Mouse (Mus musculus): ENCODE measurements around the gene Wnt9b. TPM values are rescaled to one million over a fixed set of nuclear protein-coding genes. Genes with fewer than 3 reads are reported as not detected.
A peak's percentile ranks its signal among the peaks of the same experiment; 100 is the strongest.

Gene Wnt9b
- polyA plus RNA-seq, 1 experiment from 2014 or later: 0.10 TPM

DNA sequence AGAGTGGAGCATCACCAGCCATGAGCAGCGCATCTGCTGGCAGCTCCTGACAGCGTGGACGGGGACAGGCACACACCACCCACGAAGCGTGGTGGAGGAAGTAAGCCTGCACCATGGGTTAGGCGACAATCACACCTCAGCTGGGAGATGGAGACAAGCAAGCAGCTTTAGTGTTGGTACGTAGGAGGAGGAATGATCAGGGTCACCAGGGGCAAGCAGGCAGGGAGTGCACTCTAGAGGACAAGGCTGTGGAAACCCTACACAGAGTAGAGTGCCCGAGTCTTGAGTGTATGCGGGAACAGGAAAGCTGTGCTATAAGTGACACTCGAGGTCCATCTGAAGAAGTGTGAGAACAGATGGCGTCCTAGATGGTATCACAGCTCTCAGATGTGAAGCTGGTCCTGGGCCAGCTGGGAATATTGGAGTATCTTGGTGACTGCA is 25.3 kb downstream of the Wnt9b start:
- Histone ChIP-seq H3K9ac (replicated peaks) (no peak overlapping the region), H3K4me3 (no peak overlapping the region), H3K9me3 (no peaks in the 10 kb centered on the region), H3K4me1 (peaks cover 17% of the 10 kb centered on the region), H3K36me3 (no peaks in the 10 kb centered on the region), H3K27ac (replicated peaks) (no peak overlapping the region), H3K27me3 (no peaks in the 10 kb centered on the region), H3K4me2 (replicated peaks) (no peak overlapping the region)
- ATAC-seq (replicated peaks): no peak
- 65% methylated on average over 11 of the region's 11 CpGs for WGBS

DNA sequence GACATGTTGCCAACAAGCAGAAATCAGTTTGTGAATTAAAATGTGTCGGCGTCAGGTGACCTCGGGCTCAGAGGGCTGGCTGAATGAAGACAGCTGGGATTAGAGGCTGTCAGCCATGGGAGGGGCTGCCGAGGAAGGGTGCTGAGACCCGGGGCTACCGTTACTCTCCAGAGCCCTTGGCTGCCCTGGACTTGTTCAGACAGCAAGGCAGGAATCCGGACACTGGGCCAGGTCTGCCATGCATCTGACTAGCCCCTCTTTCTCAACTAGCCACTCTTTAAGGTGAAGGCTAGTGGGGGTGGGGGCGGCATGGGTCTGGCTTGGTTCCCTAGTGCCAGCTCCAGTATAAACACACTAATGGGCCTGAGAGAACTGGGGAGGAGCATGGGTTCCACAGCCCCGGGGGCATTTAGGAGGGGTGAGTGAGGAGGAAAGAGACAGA is 27.6 kb downstream of the Wnt9b start:
- 19% methylated on average over 9 of the region's 9 CpGs for WGBS
- H3K9ac ChIP-seq (replicated peaks): no peak overlapping the region
- no peak overlapping the region for H3K4me3 ChIP-seq
- H3K4me1 ChIP-seq: peaks cover 17% of the 10 kb centered on the region
- no peaks in the 10 kb centered on the region for H3K36me3 ChIP-seq
- no peaks in the 10 kb centered on the region for H3K27me3 ChIP-seq
- H3K4me2 ChIP-seq (replicated peaks): peak overlapping the region; percentile 32
- peak; percentile 66 for ATAC-seq (replicated peaks)
- peak overlapping the region; percentile 27; the same call in 1 of the 2 replicates for H3K27ac ChIP-seq (replicated peaks)
- no peaks in the 10 kb centered on the region for H3K9me3 ChIP-seq

DNA sequence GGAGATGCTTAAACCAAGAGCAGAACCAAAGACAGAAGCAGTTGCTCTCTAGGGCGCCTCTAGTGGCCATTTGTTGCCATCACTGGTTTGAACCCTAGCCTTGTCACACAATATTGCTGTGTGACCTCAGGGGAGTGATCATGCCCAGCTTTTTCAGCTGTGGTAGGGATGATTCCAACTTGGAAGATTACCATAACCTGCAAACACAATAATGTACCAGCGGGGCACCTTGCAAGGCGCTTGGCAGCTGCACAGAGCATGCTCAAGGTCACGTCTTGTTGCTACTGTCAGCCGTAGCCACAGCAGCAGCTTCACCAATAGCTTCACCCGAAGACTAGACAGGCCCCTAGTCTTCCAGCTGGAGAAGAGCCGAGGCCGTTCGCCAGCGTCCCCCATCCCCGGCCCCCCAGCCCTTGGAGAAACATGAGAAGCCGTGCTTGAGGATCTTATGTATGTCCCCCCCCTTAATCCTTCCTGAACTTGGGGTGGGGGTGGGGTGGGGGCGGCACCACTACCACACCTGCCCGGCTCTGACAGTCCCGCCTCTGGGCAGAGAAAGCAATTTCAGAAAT is 28.1 kb downstream of the Wnt9b start:
- H3K27ac ChIP-seq (replicated peaks): peak overlapping the region; percentile 27; the same call in 1 of the 2 replicates
- WGBS: 22% methylated on average over 15 of the region's 15 CpGs
- H3K27me3 ChIP-seq: no peaks in the 10 kb centered on the region
- no peaks in the 10 kb centered on the region for H3K9me3 ChIP-seq
- no peak overlapping the region for H3K9ac ChIP-seq (replicated peaks)
- peaks cover 17% of the 10 kb centered on the region for H3K4me1 ChIP-seq
- peak overlapping the region; percentile 10 for H3K4me3 ChIP-seq
- no peaks in the 10 kb centered on the region for H3K36me3 ChIP-seq
- peak; percentile 72 for ATAC-seq (replicated peaks)
- H3K4me2 ChIP-seq (replicated peaks): peak overlapping the region; percentile 32

DNA sequence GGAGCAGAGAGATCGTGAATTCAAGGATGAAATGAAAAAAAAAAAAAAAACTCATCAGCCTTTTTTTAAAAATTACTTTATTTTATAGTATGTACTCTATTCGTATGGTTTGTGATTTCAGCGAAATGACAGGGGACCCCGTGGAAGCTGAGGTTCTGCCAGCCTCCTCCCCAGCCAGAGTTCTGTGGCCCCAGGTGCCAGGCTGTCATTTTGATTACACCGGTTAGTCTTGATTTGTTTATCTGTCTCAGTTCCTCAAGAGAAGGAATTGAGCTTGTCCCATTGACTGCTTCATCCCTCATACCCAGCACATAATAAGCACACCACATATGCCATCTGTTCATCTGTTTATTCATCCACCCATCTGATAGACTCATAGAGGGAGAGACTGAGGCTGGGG is 30.2 kb downstream of the Wnt9b start:
- no peaks in the 10 kb centered on the region for H3K36me3 ChIP-seq
- no peak overlapping the region for H3K27ac ChIP-seq (replicated peaks)
- H3K27me3 ChIP-seq: no peaks in the 10 kb centered on the region
- WGBS: 71% methylated on average over 5 of the region's 5 CpGs
- H3K4me1 ChIP-seq: peaks cover 17% of the 10 kb centered on the region
- no peaks in the 10 kb centered on the region for H3K9me3 ChIP-seq
- no peak for ATAC-seq (replicated peaks)
- no peak overlapping the region for H3K9ac ChIP-seq (replicated peaks)
- H3K4me3 ChIP-seq: no peak overlapping the region
- no peak overlapping the region for H3K4me2 ChIP-seq (replicated peaks)

DNA sequence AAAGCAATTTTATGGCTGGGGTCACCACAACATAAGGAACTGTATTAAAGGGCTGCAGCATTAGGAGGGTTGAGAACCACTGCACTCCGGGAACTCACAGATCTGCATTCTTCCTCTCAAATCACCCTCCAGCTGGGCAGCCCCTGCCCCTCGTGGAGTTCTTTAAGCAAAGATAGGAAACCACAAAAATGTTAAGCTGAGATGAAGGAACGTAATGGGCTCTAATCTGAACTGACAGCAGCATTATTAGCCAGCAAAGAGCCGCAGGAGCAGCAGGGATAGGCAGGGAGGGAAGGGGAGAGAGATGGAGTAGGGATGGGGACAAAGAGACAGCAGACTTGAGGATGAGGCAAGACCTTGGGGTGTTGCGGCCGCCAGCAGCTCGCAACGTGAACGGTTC is 32.6 kb downstream of the Wnt9b start:
- no peaks in the 10 kb centered on the region for H3K9me3 ChIP-seq
- H3K4me1 ChIP-seq: peaks cover 7% of the 10 kb centered on the region
- no peak overlapping the region for H3K4me3 ChIP-seq
- ATAC-seq (replicated peaks): no peak
- H3K27me3 ChIP-seq: no peaks in the 10 kb centered on the region
- no peak overlapping the region for H3K9ac ChIP-seq (replicated peaks)
- H3K36me3 ChIP-seq: no peaks in the 10 kb centered on the region
- no peak overlapping the region for H3K27ac ChIP-seq (replicated peaks)
- H3K4me2 ChIP-seq (replicated peaks): no peak overlapping the region
- 36% methylated on average over 9 of the region's 9 CpGs for WGBS

DNA sequence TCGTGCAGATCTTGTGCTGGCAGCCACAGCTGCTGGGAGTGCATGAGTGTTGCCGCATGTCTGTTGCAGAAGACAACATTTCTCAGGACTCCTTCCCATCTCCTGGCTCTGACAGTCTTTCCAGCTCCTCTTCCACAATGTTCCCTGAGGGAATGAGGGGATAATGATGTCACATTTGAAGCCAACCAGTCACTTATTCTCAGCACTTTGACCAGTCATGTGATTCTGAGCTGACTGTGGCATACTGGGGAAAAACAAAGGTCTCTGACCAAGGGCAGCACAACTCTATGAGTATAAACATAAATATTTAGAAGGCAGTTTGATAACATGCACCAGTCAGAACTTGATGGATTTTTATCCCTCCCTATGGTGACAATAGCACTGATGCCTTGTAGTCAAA is 35.5 kb downstream of the Wnt9b start:
- Histone ChIP-seq H3K4me1 (no peaks in the 10 kb centered on the region), H3K27me3 (no peaks in the 10 kb centered on the region), H3K27ac (replicated peaks) (no peak overlapping the region), H3K9me3 (no peaks in the 10 kb centered on the region), H3K4me2 (replicated peaks) (no peak overlapping the region), H3K4me3 (no peak overlapping the region), H3K36me3 (no peaks in the 10 kb centered on the region), H3K9ac (replicated peaks) (no peak overlapping the region)
- ATAC-seq (replicated peaks): no peak
- 94% methylated on average over 2 of the region's 2 CpGs for WGBS

DNA sequence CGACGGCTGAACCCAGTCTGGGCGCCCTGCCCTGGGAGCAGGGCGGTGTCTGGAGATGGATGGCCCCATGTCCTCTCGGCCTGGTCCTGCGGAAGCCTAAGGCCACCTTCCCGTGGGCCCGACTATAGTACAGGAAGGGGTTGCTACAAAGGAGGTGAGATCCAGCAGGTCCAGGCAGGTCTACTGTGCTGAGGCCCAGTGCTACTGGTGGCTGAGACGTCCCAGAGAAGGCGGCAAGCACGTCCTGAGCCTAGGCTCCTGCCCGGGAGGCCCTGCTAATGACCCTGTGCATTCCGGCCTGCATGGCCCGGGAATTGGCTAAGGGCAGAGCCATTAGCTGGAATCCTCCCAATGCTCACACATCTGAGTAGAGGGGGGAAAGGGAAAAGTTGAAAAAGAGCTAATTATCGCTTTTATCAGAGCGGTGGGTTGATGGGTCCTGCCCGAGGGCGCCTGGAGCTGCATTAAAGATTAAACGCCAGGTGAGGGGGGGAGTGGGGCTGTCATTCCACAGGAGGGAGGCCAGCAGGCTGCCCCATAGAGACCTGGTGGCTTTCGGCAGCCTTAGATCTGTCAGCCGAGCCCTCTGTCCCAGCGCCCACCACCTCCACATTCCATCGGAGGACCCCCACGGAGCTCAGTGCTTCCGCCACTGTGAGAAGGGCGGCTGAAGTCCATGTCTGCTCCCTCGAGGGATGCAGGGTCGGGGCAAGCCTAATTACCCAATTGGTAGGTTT is 37.6 kb downstream of the Wnt9b start:
- H3K27me3 ChIP-seq: no peaks in the 10 kb centered on the region
- WGBS: 58% methylated on average over 28 of the region's 28 CpGs

DNA sequence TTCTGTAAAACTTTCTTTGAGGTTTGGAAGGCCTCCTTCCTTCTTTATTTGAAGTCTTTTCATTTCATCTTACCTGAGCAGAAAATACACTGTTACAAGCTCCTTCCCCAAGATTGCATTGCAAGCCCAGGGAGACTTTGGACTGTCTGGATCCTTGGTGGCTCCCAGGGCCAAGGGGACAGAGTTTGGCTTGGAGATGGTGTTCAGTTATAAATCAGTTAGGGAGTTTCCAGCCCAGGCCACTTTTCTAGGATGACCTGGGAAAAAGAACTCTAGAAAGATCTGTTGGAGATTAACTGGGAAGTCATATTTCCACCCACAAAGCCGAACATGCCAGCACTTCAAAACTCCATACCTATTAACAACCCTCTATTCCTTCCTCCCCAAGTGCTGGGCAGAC is 39.6 kb downstream of the Wnt9b start:
- no peaks in the 10 kb centered on the region for H3K27me3 ChIP-seq
- H3K9me3 ChIP-seq: no peaks in the 10 kb centered on the region
- no peak overlapping the region for H3K4me3 ChIP-seq
- no peak overlapping the region for H3K27ac ChIP-seq (replicated peaks)
- H3K36me3 ChIP-seq: no peaks in the 10 kb centered on the region
- H3K4me1 ChIP-seq: no peaks in the 10 kb centered on the region
- H3K9ac ChIP-seq (replicated peaks): no peak overlapping the region
- H3K4me2 ChIP-seq (replicated peaks): no peak overlapping the region
- ATAC-seq (replicated peaks): no peak
- WGBS: 90% methylated on average over 1 of the region's 1 CpGs

More for the DNA sequence above, 37.6 kb downstream of the Wnt9b start:
- Histone ChIP-seq H3K9me3 (no peaks in the 10 kb centered on the region), H3K4me3 (no peak overlapping the region), H3K27ac (replicated peaks) (no peak overlapping the region), H3K9ac (replicated peaks) (no peak overlapping the region), H3K4me2 (replicated peaks) (no peak overlapping the region), H3K4me1 (no peaks in the 10 kb centered on the region), H3K36me3 (no peaks in the 10 kb centered on the region)
- ATAC-seq (replicated peaks): no peak

DNA sequence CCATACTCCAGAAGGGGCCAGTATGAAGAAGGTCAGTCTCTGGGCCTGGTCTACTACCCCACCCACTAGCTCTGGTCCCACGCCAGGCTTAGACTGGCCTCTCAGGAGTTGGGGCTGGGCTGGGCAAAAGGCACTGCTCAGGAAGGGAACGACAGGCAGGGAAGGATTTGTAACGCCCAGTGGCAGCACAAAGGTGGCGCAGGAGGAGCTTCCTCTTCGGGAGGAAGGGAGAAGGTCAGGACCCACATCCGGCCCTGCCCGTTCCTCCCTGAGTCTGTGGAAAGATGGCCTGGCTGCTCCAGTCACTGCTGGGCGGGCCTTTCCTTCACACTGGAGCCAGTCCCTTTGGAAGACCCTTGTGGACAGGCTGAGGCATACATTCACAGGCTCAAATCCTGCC is 42.6 kb downstream of the Wnt9b start:
- Histone ChIP-seq H3K4me2 (replicated peaks) (no peak overlapping the region), H3K4me1 (no peaks in the 10 kb centered on the region), H3K9me3 (no peaks in the 10 kb centered on the region), H3K4me3 (no peak overlapping the region), H3K27me3 (no peaks in the 10 kb centered on the region), H3K36me3 (no peaks in the 10 kb centered on the region), H3K9ac (replicated peaks) (no peak overlapping the region), H3K27ac (replicated peaks) (no peak overlapping the region)
- ATAC-seq (replicated peaks): no peak
- WGBS: 56% methylated on average over 8 of the region's 8 CpGs

DNA sequence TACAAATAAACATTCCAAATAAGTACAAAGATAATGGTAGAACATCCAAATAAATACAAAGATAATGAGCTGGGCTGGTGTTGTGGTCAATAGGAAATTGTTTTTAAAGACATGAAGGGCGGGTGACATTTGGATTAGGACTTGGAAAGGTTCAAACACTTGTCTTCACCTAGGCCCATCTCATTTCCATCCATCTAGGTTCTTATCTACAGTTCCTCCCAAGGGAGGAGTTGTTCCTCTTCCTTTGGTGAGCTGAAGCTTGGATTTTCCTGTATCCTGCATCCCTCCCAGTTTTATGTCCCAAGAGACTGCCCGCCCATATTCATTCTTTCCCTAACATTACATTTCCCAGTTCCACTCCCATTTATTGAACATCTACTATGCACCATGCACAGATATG is 51.4 kb downstream of the Wnt9b start:
- Histone ChIP-seq H3K4me3 (peak overlapping the region; percentile 98), H3K9me3 (no peaks in the 10 kb centered on the region), H3K27me3 (no peaks in the 10 kb centered on the region), H3K9ac (replicated peaks) (peak overlapping the region; percentile 88), H3K4me1 (peaks cover 17% of the 10 kb centered on the region), H3K4me2 (replicated peaks) (peak overlapping the region; percentile 70), H3K36me3 (no peaks in the 10 kb centered on the region), H3K27ac (replicated peaks) (peak overlapping the region; percentile 97)
- 65% methylated on average over 2 of the region's 2 CpGs for WGBS
- ATAC-seq (replicated peaks): no peak

DNA sequence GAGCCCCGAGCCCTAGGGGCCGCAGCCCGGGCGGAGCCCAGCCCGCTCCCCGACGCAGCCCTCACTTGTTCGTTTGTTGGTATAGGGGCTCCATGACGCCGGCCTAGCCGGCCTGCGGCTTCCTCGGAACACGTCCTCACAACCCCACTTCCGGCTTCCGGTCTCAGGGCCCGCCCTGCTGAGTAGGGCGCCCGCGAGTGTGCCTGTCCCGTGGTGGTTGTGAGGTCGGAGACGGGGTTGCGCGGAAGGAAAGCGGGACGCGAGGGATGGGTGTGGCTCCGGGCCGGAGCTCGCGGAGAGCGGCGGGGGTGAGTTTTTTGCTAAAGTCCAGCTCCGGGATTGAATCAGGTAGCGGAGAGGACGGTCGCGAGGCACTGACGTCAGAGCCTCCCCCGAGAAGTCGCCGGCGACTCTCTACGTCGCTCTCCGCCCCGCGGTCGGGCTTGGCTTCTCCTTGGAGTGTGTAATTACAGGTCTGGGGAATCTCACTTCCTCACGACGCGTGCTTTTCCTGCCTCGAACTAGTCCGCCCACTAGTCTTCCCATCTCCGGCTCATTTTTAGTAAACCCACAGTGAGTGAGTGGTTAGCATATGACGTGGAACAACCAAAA is 52.0 kb downstream of the Wnt9b start, which contains the start of gene Gosr2:
Gosr2 (minus strand) TSS at position 334 of the 612 bp plus-strand sequence.
- whole genome bisulfite sequencing: under 1% methylated on average over 57 of the region's 57 CpGs
- H3K4me3 ChIP-seq: peak within 1 kb of the TSS; percentile 98
- no peaks in the 10 kb centered on the region for H3K9me3 ChIP-seq
- peaks cover 17% of the 10 kb centered on the region for H3K4me1 ChIP-seq
- H3K4me2 ChIP-seq (replicated peaks): peak within 1 kb of the TSS; percentile 70
- no peaks in the 10 kb centered on the region for H3K36me3 ChIP-seq
- ATAC-seq (replicated peaks): peak; percentile 98
- H3K27ac ChIP-seq (replicated peaks): peak within 1 kb of the TSS; percentile 97
- H3K27me3 ChIP-seq: no peaks in the 10 kb centered on the region
- H3K9ac ChIP-seq (replicated peaks): peak within 1 kb of the TSS; percentile 88

DNA sequence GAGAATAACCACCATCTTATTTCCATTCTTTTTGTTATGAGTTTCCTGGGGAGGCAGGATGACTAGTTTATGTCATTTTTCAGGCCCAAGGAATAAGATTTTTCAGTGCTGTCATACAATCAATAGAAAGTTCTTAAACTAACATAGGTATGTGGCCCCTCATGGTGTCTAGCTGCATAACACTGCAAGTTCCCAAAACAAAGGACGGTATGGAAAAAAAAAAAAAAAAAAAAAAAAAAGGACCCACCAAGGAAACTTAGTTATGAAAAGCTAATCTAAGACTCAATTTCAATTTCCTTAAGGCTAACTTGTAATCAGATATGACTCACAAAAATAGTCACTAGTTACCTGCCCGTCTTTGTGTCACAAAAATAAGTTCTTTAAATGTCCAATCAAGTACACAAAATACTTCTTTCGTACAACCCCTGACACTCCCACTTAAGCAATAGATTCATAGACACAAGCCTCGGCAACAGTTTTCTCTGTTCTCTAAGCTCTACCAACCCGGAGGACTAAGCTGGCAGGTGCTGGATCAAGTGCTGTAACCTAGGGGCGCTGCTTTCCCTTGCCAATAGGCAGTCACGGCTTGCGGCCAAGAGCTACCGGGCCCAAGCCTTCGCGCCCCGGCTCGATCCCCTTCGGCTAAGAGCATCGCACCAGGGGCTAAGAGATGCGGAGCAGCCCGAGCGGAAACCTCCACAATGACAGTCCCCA is 52.6 kb downstream of the Wnt9b start:
- Histone ChIP-seq H3K4me3 (peak overlapping the region; percentile 98), H3K4me2 (replicated peaks) (peak overlapping the region; percentile 70), H3K27ac (replicated peaks) (peak overlapping the region; percentile 97), H3K36me3 (no peaks in the 10 kb centered on the region), H3K9me3 (no peaks in the 10 kb centered on the region), H3K4me1 (peaks cover 17% of the 10 kb centered on the region), H3K27me3 (no peaks in the 10 kb centered on the region), H3K9ac (replicated peaks) (peak overlapping the region; percentile 88)
- WGBS: 1% methylated on average over 18 of the region's 18 CpGs
- ATAC-seq (replicated peaks): no peak; the same call in 1 of the 2 replicates

Measured in forebrain, embryonic 15.5 days (tissue).